ENCODE assay signal across 8 mouse cellular contexts in genomic region chr5:115556217-115556616, GRCm38 (mm10). TPM values are rescaled to one million over a fixed set of nuclear protein-coding genes. Genes with fewer than 3 reads are reported as not detected.
DNase-seq lines count a peak whose midpoint lies in the region; ATAC-seq and TF ChIP-seq lines count a peak whose summit lies in the region.
"Had no signal": no experiment of that assay in that cellular context is flagged by ENCODE, and none has a peak within 500 bp of the region (broad histone marks: within the 10 kb centered on the region; RNA-seq: fewer than 3 reads in every experiment).

No protein-coding gene starts in this region.

- peak; percentile 94 for TF ChIP-seq CTCF in E14TG2a.4 (conservative IDR thresholded peaks at IDR 0.05; ENCODE audit: low read length)
- peak; percentile 96 for TF ChIP-seq CTCF in layer of hippocampus, adult 2 months (conservative IDR thresholded peaks at IDR 0.05)
- TF ChIP-seq CTCF in lung, embryonic 14.5 days (IDR thresholded peaks at IDR 0.05; ENCODE audit: low read depth) = peak; percentile 100

- 9% methylated on average over 8 of the region's 8 CpGs for WGBS in lung, embryonic 14.5 days

- peaks cover 50% of the 10 kb centered on the region for H3K36me3 ChIP-seq in E14TG2a.4 (ENCODE audit: insufficient read depth, low read length)
- H3K36me3 ChIP-seq in lung, embryonic 14.5 days (ENCODE audit: insufficient read depth) = peaks cover 44% of the 10 kb centered on the region

- H3K9me3 ChIP-seq in E14TG2a.4 (ENCODE audit: low read length) = no peaks in the 10 kb centered on the region
- no peaks in the 10 kb centered on the region for H3K9me3 ChIP-seq in lung, embryonic 14.5 days (ENCODE audit: low read depth, low read length)
- H3K9me3 ChIP-seq: hindbrain, embryonic 15.5 days had no signal

- peak overlapping the region; percentile 23; the same call in 1 of the 2 replicates for H3K4me2 ChIP-seq in lung, embryonic 14.5 days
- H3K4me2 ChIP-seq: hindbrain, embryonic 15.5 days had no signal

- ATAC-seq in granulocyte monocyte progenitor cell, adult 5-6 weeks (replicated peaks; ENCODE audit: poor library complexity, severe bottlenecking) = 0 out of 2 replicates have a peak, but pooled peaks have one; percentile 20
- ATAC-seq in lung, embryonic 14.5 days (ENCODE audit: insufficient read depth) = no peak

- H3K4me1 ChIP-seq in E14TG2a.4 (replicated peaks; ENCODE audit: low read depth, low read length) = peaks cover 48% of the 10 kb centered on the region
- H3K4me1 ChIP-seq in lung, embryonic 14.5 days (ENCODE audit: insufficient read depth) = peaks cover 6% of the 10 kb centered on the region; the same call in 1 of the 2 replicates

- H3K27me3 ChIP-seq in E14TG2a.4 (ENCODE audit: insufficient read depth, low read length) = peaks cover 4% of the 10 kb centered on the region
- no peaks in the 10 kb centered on the region for H3K27me3 ChIP-seq in lung, embryonic 14.5 days (ENCODE audit: insufficient read depth, low read length)
- H3K27me3 ChIP-seq: hindbrain, embryonic 15.5 days had no signal

- H3K9ac ChIP-seq in lung, embryonic 14.5 days = no peak overlapping the region
- H3K9ac ChIP-seq: hindbrain, embryonic 15.5 days had no signal

- H3K4me3 ChIP-seq in E14TG2a.4 (replicated peaks; ENCODE audit: low read length) = no peak overlapping the region
- H3K4me3 ChIP-seq in layer of hippocampus, adult 2 months = no peak overlapping the region
- no peak overlapping the region for H3K4me3 ChIP-seq in lung, embryonic 14.5 days (ENCODE audit: low read depth, low read length)
- H3K4me3 ChIP-seq: hindbrain, embryonic 15.5 days had no signal

- H3K27ac ChIP-seq in layer of hippocampus, adult 2 months = no peak overlapping the region
- H3K27ac ChIP-seq in lung, embryonic 14.5 days (ENCODE audit: low read depth) = no peak overlapping the region
- H3K27ac ChIP-seq: hindbrain, embryonic 15.5 days had no signal

- peak; percentile 66 for DNase-seq in A20 (ENCODE audit: low read depth, low spot score)
- peak; percentile 82 for DNase-seq in cerebellum, adult 9-11 months
- DNase-seq in layer of hippocampus, adult 2 months (ENCODE audit: low spot score in 2 of 2) = peak; percentile 77 to 86
- DNase-seq in lung, embryonic 14.5 days = peak; percentile 92
- DNase-seq in skeletal muscle tissue, adult 2 months (ENCODE audit: low read depth, low spot score) = peak; percentile 71

RNA-seq across cellular contexts. Expression of gene Rplp0, which starts 3.0 kb away (rescaled TPM):
- 2,324 and 2,796 TPM in 2 replicates for total RNA-seq in granulocyte monocyte progenitor cell, adult 5-6 weeks (2014; fragmentation: Nextera tagmentation)
- 1,887 and 2,078 TPM in 2 replicates for total RNA-seq in granulocyte monocyte progenitor cell, adult 5-6 weeks (2017)
- 100 to 1,000 TPM; 225 to 234 TPM for total RNA-seq in layer of hippocampus, adult 2 months (2021)
- polyA plus RNA-seq in lung, embryonic 14.5 days (2014; fragmentation: Nextera tagmentation; extraction: Ambion mirVana) = 1,859 and 1,954 TPM in 2 replicates

RNA-seq across cellular contexts. Expression of gene Gcn1l1, which starts 8.8 kb away (rescaled TPM):
- total RNA-seq in granulocyte monocyte progenitor cell, adult 5-6 weeks (2014; fragmentation: Nextera tagmentation) = 26.9 and 43.5 TPM in 2 replicates
- 33.4 and 37.4 TPM in 2 replicates for total RNA-seq in granulocyte monocyte progenitor cell, adult 5-6 weeks (2017)
- total RNA-seq in layer of hippocampus, adult 2 months (2021) = 10 to 100 TPM; 74.5 to 76.7 TPM
- polyA plus RNA-seq in lung, embryonic 14.5 days (2014; fragmentation: Nextera tagmentation; extraction: Ambion mirVana) = 52.9 and 58.8 TPM in 2 replicates

RNA-seq across cellular contexts. Expression of gene Pxn, which starts 49.7 kb away (rescaled TPM):
- 56.2 and 57.1 TPM in 2 replicates for total RNA-seq in granulocyte monocyte progenitor cell, adult 5-6 weeks (2014; fragmentation: Nextera tagmentation)
- 110 and 111 TPM in 2 replicates for total RNA-seq in granulocyte monocyte progenitor cell, adult 5-6 weeks (2017)
- total RNA-seq in layer of hippocampus, adult 2 months (2021) = 10 to 100 TPM; 40.8 to 47.3 TPM
- 22.3 and 25.2 TPM in 2 replicates for polyA plus RNA-seq in lung, embryonic 14.5 days (2014; fragmentation: Nextera tagmentation; extraction: Ambion mirVana)

Comparison
In these comparisons a context has a peak if more than half of its experiments do, and no peak if none do; other contexts are left out.
1. RNA of gene Rplp0, which starts 3.0 kb away (total RNA-seq): 1,887 to 2,796 TPM in granulocyte monocyte progenitor cell, adult 5-6 weeks; 225 to 234 TPM in layer of hippocampus, adult 2 months; every median in the first group is over 4 times any median in the second.
2. Peak in every context shown above with its lines, with median percentiles within 50 percentile points of each other: DNase-seq and CTCF ChIP-seq.